9 mouse cellular contexts compared by ENCODE assay signal in the genomic region with DNA sequence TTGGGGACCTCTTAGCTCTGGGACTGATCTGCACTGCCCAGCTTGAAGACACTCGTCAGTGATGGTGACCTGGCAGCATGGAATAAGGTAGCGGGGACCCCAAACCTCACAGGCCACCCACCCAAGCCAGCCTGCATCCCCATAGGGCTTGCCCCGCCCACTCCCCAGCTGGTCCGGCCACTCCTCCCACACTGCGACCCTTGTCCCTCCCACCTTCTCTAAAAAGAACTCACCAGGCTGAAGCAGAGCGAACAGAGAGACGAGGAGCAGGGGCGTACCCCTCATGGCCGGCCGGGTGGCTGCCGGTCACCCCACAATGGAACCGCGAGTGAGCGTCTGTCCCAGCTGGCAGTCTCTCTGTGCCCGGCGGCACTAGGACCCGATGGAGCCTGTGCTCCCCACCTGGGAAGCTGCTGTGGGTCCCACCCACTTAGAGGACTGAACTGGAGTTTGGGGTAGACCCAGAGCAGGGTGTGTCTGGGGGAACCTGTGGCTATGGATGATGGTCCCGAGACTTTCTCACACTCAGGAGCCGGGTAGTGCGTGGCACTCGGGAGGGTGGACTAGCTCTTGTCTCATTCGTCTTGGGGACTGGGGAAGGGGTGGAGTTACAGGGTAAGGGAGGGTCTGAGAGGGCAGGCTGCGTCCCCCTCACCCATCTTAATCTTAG. TPM values are rescaled to one million over a fixed set of nuclear protein-coding genes. Genes with fewer than 3 reads are reported as not detected.
DNase-seq lines count a peak whose midpoint lies in the region; ATAC-seq and TF ChIP-seq lines count a peak whose summit lies in the region.
"Had no signal": no experiment of that assay in that cellular context is flagged by ENCODE, and none has a peak within 500 bp of the region (broad histone marks: within the 10 kb centered on the region; RNA-seq: fewer than 3 reads in every experiment).

A gene (minus strand): TSS at position 569 of the 670 bp plus-strand sequence.

- H3K4me2 ChIP-seq in limb, embryonic 13.5 days (replicated peaks) = peak within 1 kb of the TSS; percentile 89
- H3K4me2 ChIP-seq in stomach, embryonic 15.5 days = peak within 1 kb of the TSS; percentile 87

- no peak for TF ChIP-seq CTCF in gastrocnemius, adult 2 months (IDR thresholded peaks at IDR 0.05)
- no peak for TF ChIP-seq CTCF in E14TG2a.4 (conservative IDR thresholded peaks at IDR 0.05; ENCODE audit: low read length)

- H3K9ac ChIP-seq in limb, embryonic 13.5 days = peak within 1 kb of the TSS; percentile 61
- H3K9ac ChIP-seq in stomach, embryonic 15.5 days = 0 out of 2 replicates have a peak within 1 kb of the TSS, but pooled peaks have one; percentile 2

- no peaks in the 10 kb centered on the region for H3K36me3 ChIP-seq in E14TG2a.4 (ENCODE audit: insufficient read depth, low read length)
- H3K36me3 ChIP-seq in forebrain, embryonic 10.5 days (replicated peaks) = no peaks in the 10 kb centered on the region
- H3K36me3 ChIP-seq in limb, embryonic 13.5 days = no peaks in the 10 kb centered on the region
- H3K36me3 ChIP-seq in stomach, embryonic 15.5 days = no peaks in the 10 kb centered on the region

- H3K27me3 ChIP-seq in E14TG2a.4 (ENCODE audit: insufficient read depth, low read length) = peaks cover 24% of the 10 kb centered on the region
- H3K27me3 ChIP-seq in forebrain, embryonic 10.5 days (ENCODE audit: poor library complexity, severe bottlenecking) = peaks cover 22% of the 10 kb centered on the region; the same call in 1 of the 2 replicates
- 0 out of 2 replicates have a peak, but pooled peaks cover 3% of the 10 kb centered on the region for H3K27me3 ChIP-seq in limb, embryonic 13.5 days
- H3K27me3 ChIP-seq in stomach, embryonic 15.5 days (replicated peaks) = 0 out of 2 replicates have a peak, but pooled peaks cover 3% of the 10 kb centered on the region

- intact Hi-C loops in gastrocnemius, adult 2 months (cut with DNase I) = loop anchor here (5.0 kb wide), 1 partner anchor 264 kb away; no protein-coding TSS in a partner anchor

- DNase-seq in gastrocnemius, adult 2 months = no peak
- DNase-seq in gastrocnemius, postnatal 4 days (ENCODE audit: low spot score in 2 of 2) = no peak
- DNase-seq in forebrain, embryonic 10.5 days (ENCODE audit: extremely low spot score, low spot score) = peak; percentile 47
- DNase-seq in urinary bladder, adult 2 months (ENCODE audit: low spot score) = no peak
- DNase-seq in cerebellum, postnatal 36 days = no peak

- peak within 1 kb of the TSS; percentile 67 for H3K4me3 ChIP-seq in gastrocnemius, adult 2 months
- peak within 1 kb of the TSS; percentile 81 for H3K4me3 ChIP-seq in E14TG2a.4 (replicated peaks; ENCODE audit: low read length)
- H3K4me3 ChIP-seq in forebrain, embryonic 10.5 days = peak within 1 kb of the TSS; percentile 71
- H3K4me3 ChIP-seq in limb, embryonic 13.5 days = peak within 1 kb of the TSS; percentile 58
- peak within 1 kb of the TSS; percentile 46 for H3K4me3 ChIP-seq in stomach, embryonic 15.5 days (replicated peaks)

- WGBS in forebrain, embryonic 10.5 days = under 1% methylated on average over 23 of the region's 23 CpGs
- WGBS in limb, embryonic 13.5 days = under 1% methylated on average over 23 of the region's 23 CpGs
- WGBS in stomach, embryonic 15.5 days = 2% methylated on average over 23 of the region's 23 CpGs

- no peaks in the 10 kb centered on the region for H3K9me3 ChIP-seq in E14TG2a.4 (ENCODE audit: low read length)
- no peaks in the 10 kb centered on the region for H3K9me3 ChIP-seq in forebrain, embryonic 10.5 days
- H3K9me3 ChIP-seq in limb, embryonic 13.5 days = peaks cover 7% of the 10 kb centered on the region
- H3K9me3 ChIP-seq in stomach, embryonic 15.5 days = no peaks in the 10 kb centered on the region

- no peak within 1 kb of the TSS for H3K27ac ChIP-seq in gastrocnemius, adult 2 months
- H3K27ac ChIP-seq in forebrain, embryonic 10.5 days = peak within 1 kb of the TSS; percentile 80
- H3K27ac ChIP-seq in limb, embryonic 13.5 days = no peak within 1 kb of the TSS
- H3K27ac ChIP-seq in stomach, embryonic 15.5 days = no peak within 1 kb of the TSS

- ATAC-seq in limb, embryonic 13.5 days (ENCODE audit: low FRiP score, low read depth) = peak; percentile 61
- ATAC-seq in stomach, embryonic 15.5 days (ENCODE audit: insufficient read depth, low FRiP score, low read depth) = peak; percentile 45; the same call in 1 of the 2 replicates

- H3K4me1 ChIP-seq in E14TG2a.4 (replicated peaks; ENCODE audit: low read depth, low read length) = peaks cover 35% of the 10 kb centered on the region
- H3K4me1 ChIP-seq in forebrain, embryonic 10.5 days = peaks cover 31% of the 10 kb centered on the region
- H3K4me1 ChIP-seq in limb, embryonic 13.5 days = peaks cover 12% of the 10 kb centered on the region; the same call in 1 of the 2 replicates
- H3K4me1 ChIP-seq in stomach, embryonic 15.5 days = peaks cover 10% of the 10 kb centered on the region; the same call in 1 of the 2 replicates

RNA-seq across cellular contexts. Expression of the gene that starts here (rescaled TPM):
- total RNA-seq in gastrocnemius, adult 2 months (2021) = not detected
- total RNA-seq in gastrocnemius, postnatal 4 days (2021) = under 1 TPM; 0.10 to 0.20 TPM
- polyA plus RNA-seq in forebrain, embryonic 10.5 days (2016; fragmentation: Nextera tagmentation; extraction: Ambion mirVana) = 1.6 and 1.8 TPM in 2 replicates
- 0.14 TPM in 2 replicates for polyA plus RNA-seq in limb, embryonic 13.5 days (2015; fragmentation: Nextera tagmentation; extraction: Ambion mirVana)
- polyA plus RNA-seq in stomach, embryonic 15.5 days (2015; fragmentation: Nextera tagmentation; extraction: Ambion mirVana) = 3.4 and 3.5 TPM in 2 replicates
- 0.23 and 0.29 TPM in 2 replicates for polyA plus RNA-seq in urinary bladder, adult 2 months (2012; rRNA removed)
- total RNA-seq: liver, adult 2 months had no signal
- polyA plus RNA-seq: liver, adult 2 months had no signal

Comparison
In these comparisons a context has a peak if more than half of its experiments do, and no peak if none do; other contexts are left out.
1. Peak in ATAC-seq, H3K4me3 ChIP-seq, H3K9ac ChIP-seq and H3K4me2 ChIP-seq in limb, embryonic 13.5 days; RNA of the gene not detected or under 1 TPM.